Mouse (Mus musculus): ENCODE results near the gene Jhy. TPM values are rescaled to one million over a fixed set of nuclear protein-coding genes. Genes with fewer than 3 reads are reported as not detected.

The Jhy gene
- polyA plus RNA-seq, 1 experiment from 2014 or later = 2.0 TPM

GRCm38 (mm10) chr9:40908411-40908810, 55.5 kb downstream of the Jhy start:
- Histone ChIP-seq H3K4me3 (no peak overlapping the region), H3K4me1 (replicated peaks) (peaks cover 7% of the 10 kb centered on the region; the same call in 1 of the 2 replicates), H3K27me3 (0 out of 2 replicates have a peak, but pooled peaks cover 7% of the 10 kb centered on the region), H3K9me3 (no peaks in the 10 kb centered on the region), H3K36me3 (no peaks in the 10 kb centered on the region), H3K27ac (replicated peaks) (no peak overlapping the region), H3K9ac (no peak overlapping the region), H3K4me2 (no peak overlapping the region)
- ATAC-seq (ENCODE audit: low read depth) = no peak
- WGBS = 67% methylated on average over 8 of the region's 8 CpGs

GRCm38 (mm10) chr9:40907413-40907812, 56.5 kb downstream of the Jhy start:
- no peaks in the 10 kb centered on the region for H3K9me3 ChIP-seq
- 33% methylated on average over 8 of the region's 8 CpGs for WGBS
- no peak overlapping the region for H3K4me3 ChIP-seq
- 0 out of 2 replicates have a peak, but pooled peaks cover 7% of the 10 kb centered on the region for H3K27me3 ChIP-seq
- no peaks in the 10 kb centered on the region for H3K36me3 ChIP-seq
- no peak overlapping the region for H3K27ac ChIP-seq (replicated peaks)
- peaks cover 7% of the 10 kb centered on the region; the same call in 1 of the 2 replicates for H3K4me1 ChIP-seq (replicated peaks)
- H3K4me2 ChIP-seq = no peak overlapping the region
- ATAC-seq (ENCODE audit: low read depth) = no peak
- H3K9ac ChIP-seq = no peak overlapping the region

- Histone ChIP-seq H3K9me3 (no peaks in the 10 kb centered on the region), H3K27ac (replicated peaks) (no peak overlapping the region), H3K9ac (no peak overlapping the region), H3K36me3 (no peaks in the 10 kb centered on the region), H3K4me1 (replicated peaks) (no peaks in the 10 kb centered on the region; the same call in 1 of the 2 replicates), H3K27me3 (peaks cover 24% of the 10 kb centered on the region), H3K4me2 (no peak overlapping the region), H3K4me3 (no peak overlapping the region)
- ATAC-seq (ENCODE audit: low read depth) = peak; percentile 76; the same call in 1 of the 2 replicates
- WGBS = 59% methylated on average over 6 of the region's 6 CpGs
Observed at GRCm38 (mm10) chr9:40892456-40892855, 71.5 kb downstream of the Jhy start.

GRCm38 (mm10) chr9:40889389-40889788, 74.5 kb downstream of the Jhy start:
- Histone ChIP-seq H3K4me1 (replicated peaks) (no peaks in the 10 kb centered on the region; the same call in 1 of the 2 replicates), H3K36me3 (no peaks in the 10 kb centered on the region), H3K9ac (no peak overlapping the region), H3K27me3 (peaks cover 54% of the 10 kb centered on the region), H3K27ac (replicated peaks) (no peak overlapping the region), H3K4me2 (no peak overlapping the region), H3K4me3 (no peak overlapping the region), H3K9me3 (no peaks in the 10 kb centered on the region)
- no peak for ATAC-seq (ENCODE audit: low read depth)
- WGBS = 12% methylated on average over 12 of the region's 12 CpGs

GRCm38 (mm10) chr9:40885669-40886068, 78.2 kb downstream of the Jhy start:
- Histone ChIP-seq H3K9ac (no peak overlapping the region), H3K4me1 (replicated peaks) (no peaks in the 10 kb centered on the region), H3K9me3 (no peaks in the 10 kb centered on the region), H3K36me3 (no peaks in the 10 kb centered on the region), H3K27me3 (peaks cover 86% of the 10 kb centered on the region), H3K4me3 (no peak overlapping the region), H3K4me2 (no peak overlapping the region), H3K27ac (replicated peaks) (no peak overlapping the region)
- 28% methylated on average over 10 of the region's 10 CpGs for WGBS
- no peak for ATAC-seq (ENCODE audit: low read depth)

GRCm38 (mm10) chr9:40878998-40879397, 84.9 kb downstream of the Jhy start:
- Histone ChIP-seq H3K4me2 (no peak overlapping the region), H3K9me3 (no peaks in the 10 kb centered on the region), H3K9ac (no peak overlapping the region), H3K4me1 (replicated peaks) (peaks cover 16% of the 10 kb centered on the region), H3K27me3 (peaks cover 89% of the 10 kb centered on the region), H3K36me3 (no peaks in the 10 kb centered on the region), H3K4me3 (no peak overlapping the region), H3K27ac (replicated peaks) (no peak overlapping the region)
- no peak for ATAC-seq (ENCODE audit: low read depth)
- WGBS = 1% methylated on average over 14 of the region's 14 CpGs

- under 1% methylated on average over 32 of the region's 32 CpGs for WGBS
- no peak for ATAC-seq (ENCODE audit: low read depth)
- H3K4me1 ChIP-seq (replicated peaks) = peaks cover 16% of the 10 kb centered on the region
- no peaks in the 10 kb centered on the region for H3K9me3 ChIP-seq
- no peak overlapping the region for H3K9ac ChIP-seq
- H3K4me3 ChIP-seq = no peak overlapping the region
- H3K27ac ChIP-seq (replicated peaks) = no peak overlapping the region
- no peaks in the 10 kb centered on the region for H3K36me3 ChIP-seq
- H3K4me2 ChIP-seq = no peak overlapping the region
- peaks cover 94% of the 10 kb centered on the region for H3K27me3 ChIP-seq
Observed at GRCm38 (mm10) chr9:40878291-40878945, 85.5 kb downstream of the Jhy start.

- Histone ChIP-seq H3K27ac (replicated peaks) (no peak overlapping the region), H3K36me3 (no peaks in the 10 kb centered on the region), H3K4me1 (replicated peaks) (peaks cover 16% of the 10 kb centered on the region), H3K4me2 (peak overlapping the region; percentile 39), H3K27me3 (peaks cover 94% of the 10 kb centered on the region), H3K9me3 (no peaks in the 10 kb centered on the region), H3K9ac (no peak overlapping the region), H3K4me3 (peak overlapping the region; percentile 8)
- peak; percentile 25; the same call in 1 of the 2 replicates for ATAC-seq (ENCODE audit: low read depth)
- WGBS = under 1% methylated on average over 29 of the region's 29 CpGs
Observed at GRCm38 (mm10) chr9:40877881-40878235, 86.1 kb downstream of the Jhy start.

- Histone ChIP-seq H3K9ac (no peak overlapping the region), H3K27me3 (peaks cover 94% of the 10 kb centered on the region), H3K27ac (replicated peaks) (no peak overlapping the region), H3K4me1 (replicated peaks) (peaks cover 16% of the 10 kb centered on the region), H3K36me3 (no peaks in the 10 kb centered on the region), H3K9me3 (no peaks in the 10 kb centered on the region), H3K4me2 (peak overlapping the region; percentile 39), H3K4me3 (peak overlapping the region; percentile 8)
- 1% methylated on average over 42 of the region's 42 CpGs for WGBS
- peak; percentile 40; the same call in 1 of the 2 replicates for ATAC-seq (ENCODE audit: low read depth)
Observed at GRCm38 (mm10) chr9:40877146-40877880, 86.6 kb downstream of the Jhy start.

GRCm38 (mm10) chr9:40876693-40877092, 87.2 kb downstream of the Jhy start:
- Histone ChIP-seq H3K9me3 (no peaks in the 10 kb centered on the region), H3K9ac (no peak overlapping the region), H3K36me3 (no peaks in the 10 kb centered on the region), H3K27me3 (peaks cover 94% of the 10 kb centered on the region), H3K4me1 (replicated peaks) (peaks cover 20% of the 10 kb centered on the region), H3K4me2 (no peak overlapping the region), H3K27ac (replicated peaks) (no peak overlapping the region), H3K4me3 (no peak overlapping the region)
- WGBS = 11% methylated on average over 5 of the region's 5 CpGs
- no peak for ATAC-seq (ENCODE audit: low read depth)

GRCm38 (mm10) chr9:40876164-40876563, 87.8 kb downstream of the Jhy start:
- Histone ChIP-seq H3K4me2 (no peak overlapping the region), H3K36me3 (no peaks in the 10 kb centered on the region), H3K9ac (no peak overlapping the region), H3K4me1 (replicated peaks) (peaks cover 25% of the 10 kb centered on the region), H3K9me3 (no peaks in the 10 kb centered on the region), H3K27me3 (peaks cover 94% of the 10 kb centered on the region), H3K4me3 (no peak overlapping the region), H3K27ac (replicated peaks) (no peak overlapping the region)
- WGBS = under 1% methylated on average over 29 of the region's 29 CpGs
- ATAC-seq (ENCODE audit: low read depth) = no peak

GRCm38 (mm10) chr9:40875431-40875830, 88.5 kb downstream of the Jhy start:
- Histone ChIP-seq H3K4me1 (replicated peaks) (peaks cover 26% of the 10 kb centered on the region), H3K4me2 (no peak overlapping the region), H3K27ac (replicated peaks) (no peak overlapping the region), H3K4me3 (no peak overlapping the region), H3K9me3 (no peaks in the 10 kb centered on the region), H3K9ac (no peak overlapping the region), H3K27me3 (peaks cover 92% of the 10 kb centered on the region), H3K36me3 (no peaks in the 10 kb centered on the region)
- ATAC-seq (ENCODE audit: low read depth) = no peak
- WGBS = under 1% methylated on average over 17 of the region's 17 CpGs

All from neural tube, embryonic 13.5 days (tissue).